Mouse (Mus musculus) intestine, postnatal 0 days (tissue): Measurements from ENCODE around the gene Chchd4. TPM values are rescaled to one million over a fixed set of nuclear protein-coding genes. Genes with fewer than 3 reads are reported as not detected.
A peak's percentile ranks its signal among the peaks of the same experiment; 100 is the strongest.

Source experiments
- ATAC-seq: fragments of 200-750 bp; cut with Nextera tagmentation; 2 replicates; pipeline ENCODE4 v1.8.0; 2017; ENCODE audit warnings: mild to moderate bottlenecking, moderate TSS enrichment, moderate library complexity
- H3K27ac ChIP-seq: fragments of 300-500 bp; sonication (generic); 2 replicates; pipeline ENCODE4 v1.5.1; 2014; ENCODE audit warnings: mild to moderate bottlenecking, low read depth, low read length, moderate library complexity
- H3K27me3 ChIP-seq: fragments of 300-500 bp; sonication (generic); replicated peaks from 2 replicates; pipeline ENCODE4 v1.6.1; 2014; ENCODE audit warnings: low read length, mixed read lengths; ENCODE audit not compliant: control insufficient read depth, insufficient read depth
- H3K36me3 ChIP-seq: fragments of 300-500 bp; sonication (generic); 2 replicates; pipeline ENCODE4 v1.6.1; 2014; ENCODE audit warnings: mild to moderate bottlenecking, moderate library complexity; ENCODE audit not compliant: control insufficient read depth, insufficient read depth
- H3K4me1 ChIP-seq: fragments of 300-500 bp; sonication (generic); replicated peaks from 2 replicates; pipeline ENCODE4 v1.6.1; 2014; ENCODE audit warnings: antibody characterized with exemption, low read length, mixed read lengths; ENCODE audit not compliant: control insufficient read depth, insufficient read depth
- H3K4me2 ChIP-seq: fragments of 300-500 bp; sonication (generic); replicated peaks from 2 replicates; pipeline ENCODE4 v1.6.1; 2014; ENCODE audit warnings: low read depth, mild to moderate bottlenecking, moderate library complexity
- H3K4me3 ChIP-seq: fragments of 300-500 bp; sonication (generic); 2 replicates; pipeline ENCODE4 v1.5.1; 2014; ENCODE audit warnings: low read depth, low read length
- H3K9ac ChIP-seq: fragments of 300-500 bp; sonication (generic); 2 replicates; pipeline ENCODE4 v1.6.1; 2014; ENCODE audit warnings: mild to moderate bottlenecking, low read depth, low read length
- H3K9me3 ChIP-seq: fragments of 300-500 bp; sonication (generic); 2 replicates; pipeline ENCODE4 v1.6.1; 2016; ENCODE audit warnings: mixed run types; ENCODE audit not compliant: control insufficient read depth
- CTCF ChIP-seq: sonication (generic); IDR thresholded peaks from 2 replicates; pipeline ENCODE4 v1.5.1; 2016; ENCODE audit warnings: low read depth, mild to moderate bottlenecking, control low read depth, antibody characterized with exemption, moderate library complexity
- WGBS: fragments of 180-500 bp; shearing (Covaris S2); extraction: QIAGEN DNeasy Blood & Tissue Kit; methylation state at CpG from one replicate; pipeline ENCODE4 v1.1.7; 2014; 5-methylcytosine and 5-hydroxymethylcytosine counted together
- polyA plus RNA-seq: library from polyadenylated mRNA; unstranded; fragments of >200 nt; fragmentation: Nextera tagmentation; extraction: Ambion mirVana; gene quantifications from 2 replicates; pipeline ENCODE4 v1.2.1, GENCODE M21; 2015

Gene Chchd4
- polyA plus RNA-seq, 1 experiment from 2014 or later = 27.0 TPM

DNA sequence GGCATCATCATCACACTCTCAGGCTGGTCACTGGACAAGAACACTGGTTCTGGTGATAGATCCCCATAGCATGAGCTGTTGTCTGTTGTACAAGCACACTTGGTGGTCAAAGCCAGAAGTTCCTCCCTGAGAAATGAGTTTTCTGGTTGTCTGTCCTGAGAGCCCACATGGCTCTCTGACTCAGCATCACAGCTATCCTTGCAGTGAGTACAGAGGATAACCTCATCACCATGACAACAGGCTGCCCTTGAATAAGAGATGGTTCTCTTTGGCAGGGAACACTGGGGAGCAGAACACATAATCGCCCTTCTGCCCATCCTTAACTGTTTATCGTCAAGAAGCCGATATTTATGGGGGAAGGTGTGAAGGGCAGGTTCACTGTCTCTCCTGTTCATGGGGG, 28.0 kb downstream of the Chchd4 start:
- TF ChIP-seq CTCF = no peak
- H3K4me2 ChIP-seq = no peak overlapping the region
- ATAC-seq = no peak
- no peaks in the 10 kb centered on the region for H3K36me3 ChIP-seq
- H3K27ac ChIP-seq = no peak overlapping the region
- H3K4me3 ChIP-seq = no peak overlapping the region
- WGBS = 85% methylated on average over 3 of the region's 3 CpGs
- H3K9ac ChIP-seq = no peak overlapping the region
- no peaks in the 10 kb centered on the region for H3K4me1 ChIP-seq
- no peaks in the 10 kb centered on the region for H3K9me3 ChIP-seq
- no peaks in the 10 kb centered on the region for H3K27me3 ChIP-seq

DNA sequence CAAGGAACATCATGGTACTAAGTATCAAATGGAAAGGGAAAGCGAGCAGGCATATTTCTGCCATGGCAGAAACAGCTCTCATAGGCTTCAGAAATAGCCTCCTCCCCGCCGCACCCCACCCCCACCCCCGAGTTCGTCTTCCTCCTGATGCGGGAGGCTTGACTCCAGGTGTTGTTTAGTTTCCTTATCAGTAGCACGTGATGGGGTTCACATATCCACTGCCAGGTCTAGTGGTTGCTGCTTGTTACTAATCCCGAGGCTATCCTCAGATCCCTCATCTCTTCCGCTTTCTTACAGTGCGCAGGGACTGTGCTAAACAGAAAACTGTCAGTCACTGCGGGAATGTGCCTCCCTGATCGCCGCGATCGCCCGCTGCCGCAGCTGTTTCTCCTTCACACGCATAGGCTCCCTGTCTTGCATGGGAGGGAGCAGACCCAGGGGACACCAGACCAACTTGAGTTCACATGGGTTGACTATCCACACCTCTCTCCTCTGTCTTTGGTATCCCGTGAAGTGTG, 32.1 kb downstream of the Chchd4 start:
- peaks cover 9% of the 10 kb centered on the region; the same call in 1 of the 2 replicates for H3K27me3 ChIP-seq
- no peak for TF ChIP-seq CTCF
- no peaks in the 10 kb centered on the region for H3K36me3 ChIP-seq
- H3K4me2 ChIP-seq = peak overlapping the region; percentile 76
- peak; percentile 89 for ATAC-seq
- H3K9ac ChIP-seq = peak overlapping the region; percentile 58
- H3K27ac ChIP-seq = peak overlapping the region; percentile 83
- no peaks in the 10 kb centered on the region for H3K9me3 ChIP-seq
- 1% methylated on average over 19 of the region's 19 CpGs for WGBS
- H3K4me3 ChIP-seq = peak overlapping the region; percentile 62
- no peaks in the 10 kb centered on the region for H3K4me1 ChIP-seq

DNA sequence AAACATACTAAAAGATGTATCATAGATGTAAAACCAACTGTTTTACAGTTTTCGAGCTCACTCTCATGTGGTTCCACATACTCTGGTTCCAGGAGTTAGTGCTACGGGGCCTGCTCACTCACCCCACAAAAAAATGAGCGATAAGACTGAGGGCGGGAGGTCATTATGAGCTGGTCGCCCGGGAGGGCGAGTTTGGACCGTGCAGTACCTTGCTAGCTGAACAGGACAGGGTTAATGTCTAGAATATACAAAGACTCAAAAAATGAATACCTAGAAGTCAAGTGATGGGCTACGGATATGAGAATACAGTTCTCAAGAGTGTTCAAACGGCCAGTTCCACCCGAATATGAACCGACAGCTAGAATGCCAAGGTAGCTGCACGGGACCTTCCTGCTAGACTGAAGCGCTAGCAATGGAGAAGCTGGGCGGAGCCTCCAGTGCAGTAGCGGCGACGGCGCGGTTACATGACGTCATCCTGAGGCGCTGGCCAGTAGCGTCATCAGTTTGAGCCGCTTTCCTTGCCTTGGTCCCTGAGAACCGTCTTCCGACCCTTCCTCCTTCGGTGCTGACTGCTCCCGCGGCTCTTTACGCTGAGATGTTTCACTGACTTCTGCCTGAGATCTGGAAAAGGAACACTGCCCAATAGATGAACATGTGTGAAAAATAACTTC, 32.7 kb downstream of the Chchd4 start:
- Histone ChIP-seq H3K27me3 (peaks cover 9% of the 10 kb centered on the region; the same call in 1 of the 2 replicates), H3K27ac (peak overlapping the region; percentile 83), H3K9me3 (no peaks in the 10 kb centered on the region), H3K4me3 (peak overlapping the region; percentile 62), H3K4me2 (peak overlapping the region; percentile 76), H3K4me1 (no peaks in the 10 kb centered on the region), H3K36me3 (no peaks in the 10 kb centered on the region), H3K9ac (peak overlapping the region; percentile 58)
- WGBS = 2% methylated on average over 30 of the region's 30 CpGs
- no peak for TF ChIP-seq CTCF
- peak; percentile 98 for ATAC-seq

DNA sequence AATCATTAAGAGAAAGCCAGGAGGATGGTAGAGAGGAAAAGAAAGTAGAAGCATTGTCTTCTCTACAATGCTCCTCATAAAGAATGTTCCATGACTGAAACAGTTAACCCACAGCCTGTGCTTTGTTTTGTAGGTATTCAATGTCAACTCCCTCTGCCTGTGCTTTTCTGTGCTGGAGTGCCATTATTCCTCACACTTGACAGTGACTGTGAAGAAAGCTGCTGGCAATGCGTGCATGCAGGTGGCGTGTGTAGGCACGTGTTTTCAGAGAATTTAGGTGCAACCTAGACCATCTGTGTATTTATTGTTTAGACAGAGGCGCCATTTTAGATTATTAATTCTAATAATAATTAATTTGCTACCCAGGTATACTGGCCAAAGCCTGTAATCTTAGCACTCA, 49.2 kb downstream of the Chchd4 start:
- Histone ChIP-seq H3K9me3 (no peaks in the 10 kb centered on the region), H3K27me3 (no peaks in the 10 kb centered on the region; the same call in 1 of the 2 replicates), H3K9ac (no peak overlapping the region), H3K27ac (no peak overlapping the region), H3K36me3 (no peaks in the 10 kb centered on the region), H3K4me2 (no peak overlapping the region), H3K4me3 (no peak overlapping the region), H3K4me1 (no peaks in the 10 kb centered on the region)
- no peak for TF ChIP-seq CTCF
- ATAC-seq = no peak
- WGBS = 48% methylated on average over 4 of the region's 4 CpGs

DNA sequence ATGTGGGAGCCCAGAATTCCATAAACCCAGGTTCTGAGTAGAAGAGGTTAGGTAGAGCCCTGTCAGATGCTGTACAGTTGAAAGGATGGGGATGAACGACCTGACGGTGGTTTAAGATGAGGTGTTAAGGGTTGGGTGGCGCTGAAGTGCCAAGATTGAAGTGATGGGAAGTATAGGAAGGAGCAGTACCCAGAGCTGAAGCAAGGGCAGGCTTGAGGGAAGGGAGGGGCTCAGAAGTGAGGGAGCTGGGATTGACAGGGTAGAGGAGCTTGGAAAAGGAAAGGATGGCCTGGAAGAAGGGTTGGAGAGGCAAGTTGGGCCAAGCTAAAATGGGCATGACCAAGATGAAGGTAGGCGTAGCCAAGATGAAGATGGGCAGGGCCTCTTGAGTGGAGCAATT, 51.7 kb downstream of the Chchd4 start:
- no peaks in the 10 kb centered on the region for H3K9me3 ChIP-seq
- no peak for ATAC-seq
- no peak overlapping the region for H3K4me2 ChIP-seq
- H3K4me3 ChIP-seq = no peak overlapping the region
- no peaks in the 10 kb centered on the region for H3K36me3 ChIP-seq
- no peaks in the 10 kb centered on the region for H3K4me1 ChIP-seq
- H3K27me3 ChIP-seq = peaks cover 7% of the 10 kb centered on the region; the same call in 1 of the 2 replicates
- TF ChIP-seq CTCF = no peak
- H3K9ac ChIP-seq = no peak overlapping the region
- WGBS = 72% methylated on average over 4 of the region's 4 CpGs
- no peak overlapping the region for H3K27ac ChIP-seq

DNA sequence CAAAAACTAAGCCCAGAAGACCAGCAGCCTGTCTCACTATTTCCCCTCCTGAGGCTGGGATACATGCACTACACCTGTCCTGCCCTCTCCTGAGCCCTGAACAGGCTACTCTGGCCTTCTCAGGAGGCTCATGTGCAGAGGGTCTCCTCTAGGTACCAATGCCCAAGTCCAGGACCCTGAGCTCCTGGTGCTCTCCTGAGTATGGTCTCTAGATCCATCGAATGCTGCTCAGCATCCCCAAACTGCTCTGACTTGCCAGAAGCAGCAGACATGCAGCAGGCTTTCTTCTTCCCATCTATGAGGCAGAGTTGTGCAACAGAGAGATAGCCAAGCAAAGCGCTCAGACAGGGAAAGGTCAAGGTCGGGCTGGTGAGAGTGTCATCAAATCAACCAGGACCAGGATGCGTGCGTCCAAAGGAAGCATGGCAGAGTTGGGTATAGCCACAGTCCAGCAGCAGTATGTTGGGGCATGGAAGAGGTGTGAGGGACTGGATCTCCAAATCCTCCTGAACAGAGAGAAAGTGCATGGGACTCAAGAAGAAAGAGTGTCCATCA, 56.0 kb downstream of the Chchd4 start:
- no peaks in the 10 kb centered on the region for H3K36me3 ChIP-seq
- no peak overlapping the region for H3K9ac ChIP-seq
- no peak overlapping the region for H3K27ac ChIP-seq
- H3K9me3 ChIP-seq = no peaks in the 10 kb centered on the region
- H3K4me3 ChIP-seq = no peak overlapping the region
- TF ChIP-seq CTCF = no peak
- 72% methylated on average over 5 of the region's 5 CpGs for WGBS
- no peak for ATAC-seq
- H3K27me3 ChIP-seq = peaks cover 18% of the 10 kb centered on the region
- no peaks in the 10 kb centered on the region for H3K4me1 ChIP-seq
- no peak overlapping the region for H3K4me2 ChIP-seq
